In the genomic region with DNA sequence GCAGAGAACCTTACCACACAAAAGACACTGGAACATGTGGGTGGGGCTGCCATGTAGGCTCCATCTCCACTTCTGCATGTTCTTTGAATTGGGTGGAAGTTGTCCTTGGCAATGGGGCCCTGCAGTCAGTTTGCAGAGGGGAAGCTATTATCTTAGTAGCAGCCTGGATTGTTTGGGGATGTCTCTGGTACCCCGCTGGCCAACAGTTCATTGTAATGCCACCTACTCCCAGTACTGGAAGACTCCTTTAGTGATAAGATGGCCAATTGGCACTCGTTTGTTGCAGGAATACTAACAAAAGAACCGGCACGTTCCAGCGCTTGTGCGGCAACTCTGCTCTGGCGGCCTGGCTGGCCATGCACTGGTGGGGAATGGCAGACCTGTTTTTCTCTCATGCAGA, we compare ENCODE assay signal across 25 mouse cellular contexts. TPM values are rescaled to one million over a fixed set of nuclear protein-coding genes. Genes with fewer than 3 reads are reported as not detected.
A peak's percentile ranks its signal among the peaks of the same experiment; 100 is the strongest.
DNase-seq lines count a peak whose midpoint lies in the region; ATAC-seq and TF ChIP-seq lines count a peak whose summit lies in the region.
"Had no signal": no experiment of that assay in that cellular context is flagged by ENCODE, and none has a peak within 500 bp of the region (broad histone marks: within the 10 kb centered on the region; RNA-seq: fewer than 3 reads in every experiment).

No protein-coding gene starts in this region.

- peaks cover 7% of the 10 kb centered on the region; the same call in 1 of the 2 replicates for H3K9me3 ChIP-seq in midbrain, embryonic 11.5 days (ENCODE audit: control insufficient read depth, low read length)
- H3K9me3 ChIP-seq in midbrain, postnatal 0 days (ENCODE audit: low read length): 0 out of 2 replicates have a peak, but pooled peaks cover 3% of the 10 kb centered on the region
- H3K9me3 ChIP-seq: G1E had no signal

- H3K27ac ChIP-seq in midbrain, embryonic 11.5 days (ENCODE audit: low read depth, low read length): no peak overlapping the region
- no peak overlapping the region for H3K27ac ChIP-seq in midbrain, postnatal 0 days (ENCODE audit: low read depth, low read length)
- H3K27ac ChIP-seq: forebrain, embryonic 10.5 days; forebrain, embryonic 13.5 days; heart, adult 2 months; hindbrain, embryonic 12.5 days; hindbrain, embryonic 15.5 days had no signal

- H3K36me3 ChIP-seq in midbrain, embryonic 11.5 days (ENCODE audit: control insufficient read depth, insufficient read depth, low read length): peaks cover 10% of the 10 kb centered on the region
- no peaks in the 10 kb centered on the region for H3K36me3 ChIP-seq in midbrain, postnatal 0 days (ENCODE audit: insufficient read depth, low read length)

- intact Hi-C loops in heart, postnatal 25 days (cut with DNase I): no loop called here

- no peaks in the 10 kb centered on the region for H3K27me3 ChIP-seq in midbrain, embryonic 11.5 days (ENCODE audit: control insufficient read depth, insufficient read depth, low read length)
- H3K27me3 ChIP-seq in midbrain, postnatal 0 days (ENCODE audit: insufficient read depth, low read length): no peaks in the 10 kb centered on the region
- H3K27me3 ChIP-seq: CH12.LX; forebrain, embryonic 13.5 days; hindbrain, embryonic 12.5 days; hindbrain, embryonic 15.5 days had no signal

- H3K9ac ChIP-seq in midbrain, embryonic 11.5 days (ENCODE audit: low read length): no peak overlapping the region
- H3K9ac ChIP-seq in midbrain, postnatal 0 days (replicated peaks; ENCODE audit: low read length, poor library complexity, severe bottlenecking): no peak overlapping the region
- H3K9ac ChIP-seq: forebrain, embryonic 13.5 days; hindbrain, embryonic 12.5 days; hindbrain, embryonic 15.5 days had no signal

- TF ChIP-seq CTCF in midbrain, postnatal 0 days (IDR thresholded peaks at IDR 0.05): no peak

- peak; percentile 90 for DNase-seq in heart, adult 11 months
- no peak for DNase-seq in heart, postnatal 25 days (ENCODE audit: low spot score)
- DNase-seq in midbrain, embryonic 11.5 days (ENCODE audit: low spot score, missing footprints): peak; percentile 69
- no peak for DNase-seq in midbrain, postnatal 0 days (ENCODE audit: low spot score)
- DNase-seq in ES-CJ7 (ENCODE audit: low read depth, low spot score): peak; percentile 60
- peak; percentile 79 for DNase-seq in R1 (ENCODE audit: low read depth, low spot score)
- no peak for DNase-seq in right cerebral cortex, postnatal 25 days
- no peak for DNase-seq in adrenal gland, postnatal 25 days
- DNase-seq: adrenal gland, postnatal 10 days; B cell, adult 2 months; cerebellum, adult 11 months; cerebellum, adult 9-10 months; cerebellum, postnatal 14 days; gastrocnemius, postnatal 10 days; kidney, adult 2 months had no signal

- no peak for ATAC-seq in midbrain, embryonic 11.5 days (ENCODE audit: low FRiP score)
- ATAC-seq in midbrain, postnatal 0 days (ENCODE audit: low FRiP score): no peak
- ATAC-seq: forebrain, embryonic 13.5 days; forebrain, embryonic 16.5 days; intestine, postnatal 0 days had no signal

- no peak overlapping the region for H3K4me3 ChIP-seq in midbrain, embryonic 11.5 days (ENCODE audit: low read depth, low read length)
- H3K4me3 ChIP-seq in midbrain, postnatal 0 days (ENCODE audit: low read depth, low read length): no peak overlapping the region
- H3K4me3 ChIP-seq: forebrain, embryonic 10.5 days; forebrain, embryonic 13.5 days; heart, adult 2 months; hindbrain, embryonic 12.5 days; hindbrain, embryonic 15.5 days had no signal

- no peak overlapping the region for H3K4me2 ChIP-seq in midbrain, embryonic 11.5 days
- H3K4me2 ChIP-seq in midbrain, postnatal 0 days (ENCODE audit: low read depth, low read length, poor library complexity, severe bottlenecking): no peak overlapping the region
- H3K4me2 ChIP-seq: forebrain, embryonic 13.5 days; heart, embryonic 11.5 days; hindbrain, embryonic 12.5 days; hindbrain, embryonic 15.5 days had no signal

- WGBS in midbrain, embryonic 11.5 days: 93% methylated on average over 7 of the region's 7 CpGs
- 91% methylated on average over 7 of the region's 7 CpGs for WGBS in midbrain, postnatal 0 days

- peaks cover 1% of the 10 kb centered on the region for H3K4me1 ChIP-seq in midbrain, embryonic 11.5 days (ENCODE audit: control insufficient read depth, insufficient read depth, low read length)
- H3K4me1 ChIP-seq in midbrain, postnatal 0 days (ENCODE audit: insufficient read depth, low read length): no peaks in the 10 kb centered on the region
- H3K4me1 ChIP-seq: hindbrain, embryonic 12.5 days had no signal

RNA-seq across cellular contexts. Expression of a gene that starts 14.7 kb away (rescaled TPM):
- 10 to 100 TPM; 13.3 to 15.2 TPM for total RNA-seq in heart, postnatal 25 days (2021)
- 19.4 and 22.6 TPM in 2 replicates for polyA plus RNA-seq in midbrain, embryonic 11.5 days (2014; fragmentation: Nextera tagmentation; extraction: Ambion mirVana)
- total RNA-seq in midbrain, postnatal 0 days (2014; rRNA removed): 35.7 and 36.8 TPM in 2 replicates
- polyA plus RNA-seq in midbrain, postnatal 0 days (2015; fragmentation: Nextera tagmentation; extraction: Ambion mirVana): 21.8 and 26.9 TPM in 2 replicates
- 13.7 and 18.4 TPM in 2 replicates for total RNA-seq in adrenal gland, postnatal 25 days (2021)

Comparison
In these comparisons a context has a peak if more than half of its experiments do, and no peak if none do; other contexts are left out.
1. DNase-seq: peak in heart, adult 11 months (single experiment), midbrain, embryonic 11.5 days (single experiment), ES-CJ7 (single experiment) and R1 (single experiment); none in heart, postnatal 25 days (single experiment), midbrain, postnatal 0 days (single experiment), right cerebral cortex, postnatal 25 days (single experiment) and adrenal gland, postnatal 25 days (single experiment).